ENCODE assay signal across 8 mouse cellular contexts in the genomic region with DNA sequence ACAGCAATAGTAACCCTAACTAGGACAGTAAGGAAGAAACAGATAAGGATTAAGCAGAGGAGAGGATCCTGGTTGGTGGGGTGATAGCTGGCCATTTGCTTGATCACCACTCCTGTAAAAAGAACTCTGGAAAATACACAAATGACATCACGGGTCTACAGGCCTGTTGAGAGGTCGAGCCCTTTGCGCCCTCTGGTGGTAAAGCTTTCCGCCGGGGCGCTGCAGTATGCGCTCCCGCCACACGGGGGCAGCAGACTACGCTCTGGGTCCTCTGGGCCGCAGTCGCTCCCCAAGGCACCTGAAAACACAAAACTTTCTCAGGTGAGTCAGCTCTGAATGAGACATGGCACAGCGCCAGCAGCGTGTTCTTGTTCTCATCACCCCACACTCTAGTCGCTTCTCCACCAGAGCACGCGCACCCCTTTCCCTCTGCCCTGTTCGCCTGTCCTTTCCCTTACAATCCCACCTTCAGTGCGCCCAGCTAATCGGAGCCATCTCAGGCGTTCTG. TPM values are rescaled to one million over a fixed set of nuclear protein-coding genes. Genes with fewer than 3 reads are reported as not detected.
DNase-seq lines count a peak whose midpoint lies in the region; ATAC-seq and TF ChIP-seq lines count a peak whose summit lies in the region.

No protein-coding gene starts in this region.

- peak overlapping the region; percentile 66 for H3K27ac ChIP-seq in bone marrow macrophage, adult 2 months (ENCODE audit: insufficient read depth, low read depth, low read length)
- H3K27ac ChIP-seq in embryonic fibroblast, embryonic 13.5 days (ENCODE audit: insufficient read depth, low read length), result no peak overlapping the region; the same call in 1 of the 2 replicates
- H3K27ac ChIP-seq in heart, embryonic 11.5 days (ENCODE audit: low read depth, low read length), result no peak overlapping the region
- H3K27ac ChIP-seq in kidney, embryonic 16.5 days (ENCODE audit: low read length), result peak overlapping the region; percentile 46; the same call in 1 of the 2 replicates

- H3K4me3 ChIP-seq in bone marrow macrophage, adult 2 months (ENCODE audit: insufficient read depth, low read length), result peak overlapping the region; percentile 21; the same call in 1 of the 2 replicates
- H3K4me3 ChIP-seq in embryonic fibroblast, embryonic 13.5 days (ENCODE audit: insufficient read depth, low read length), result no peak overlapping the region
- H3K4me3 ChIP-seq in heart, embryonic 11.5 days (ENCODE audit: low read depth, low read length), result no peak overlapping the region
- H3K4me3 ChIP-seq in kidney, embryonic 16.5 days (ENCODE audit: low read length), result peak overlapping the region; percentile 14

- H3K36me3 ChIP-seq in heart, embryonic 11.5 days (ENCODE audit: control insufficient read depth, insufficient read depth, low read length), result no peaks in the 10 kb centered on the region
- H3K36me3 ChIP-seq in kidney, embryonic 16.5 days (ENCODE audit: insufficient read depth, low read length), result no peaks in the 10 kb centered on the region

- no peak for TF ChIP-seq POLR2A in bone marrow macrophage, adult 2 months (IDR thresholded peaks at IDR 0.05; ENCODE audit: borderline replicate concordance, low read depth, low read length)
- no peak for TF ChIP-seq POLR2A in embryonic fibroblast, embryonic 13.5 days (IDR thresholded peaks at IDR 0.05; ENCODE audit: low read depth, low read length)

- ATAC-seq in heart, embryonic 11.5 days (replicated peaks; ENCODE audit: insufficient number of reproducible peaks, low FRiP score, low TSS enrichment), result peak; percentile 37; the same call in 1 of the 2 replicates
- ATAC-seq in kidney, embryonic 16.5 days (ENCODE audit: low FRiP score, low TSS enrichment), result peak; percentile 84

- H3K4me1 ChIP-seq in bone marrow macrophage, adult 2 months (ENCODE audit: control insufficient read depth, insufficient read depth, low read length), result peaks cover 13% of the 10 kb centered on the region
- H3K4me1 ChIP-seq in embryonic fibroblast, embryonic 13.5 days (ENCODE audit: control insufficient read depth, insufficient read depth, low read length), result 0 out of 2 replicates have a peak, but pooled peaks cover 6% of the 10 kb centered on the region
- H3K4me1 ChIP-seq in heart, embryonic 11.5 days (ENCODE audit: control insufficient read depth, insufficient read depth, low read length), result peaks cover 5% of the 10 kb centered on the region; the same call in 1 of the 2 replicates
- H3K4me1 ChIP-seq in kidney, embryonic 16.5 days (ENCODE audit: insufficient read depth, low read length), result peaks cover 7% of the 10 kb centered on the region

- 15% methylated on average over 21 of the region's 21 CpGs for WGBS in heart, embryonic 11.5 days (ENCODE audit: insufficient replicate concordance)
- 16% methylated on average over 21 of the region's 21 CpGs for WGBS in kidney, embryonic 16.5 days

- TF ChIP-seq CTCF in bone marrow macrophage, adult 2 months (IDR thresholded peaks at IDR 0.05; ENCODE audit: low read depth, low read length), result peak; percentile 99
- TF ChIP-seq CTCF in embryonic fibroblast, embryonic 13.5 days (IDR thresholded peaks at IDR 0.05; ENCODE audit: borderline replicate concordance, insufficient read depth, low read length), result peak; percentile 99

- H3K27me3 ChIP-seq in heart, embryonic 11.5 days (ENCODE audit: control insufficient read depth, insufficient read depth, low read length), result no peaks in the 10 kb centered on the region
- no peaks in the 10 kb centered on the region for H3K27me3 ChIP-seq in kidney, embryonic 16.5 days (ENCODE audit: insufficient read depth, low read length)

- H3K9me3 ChIP-seq in heart, embryonic 11.5 days (replicated peaks; ENCODE audit: control insufficient read depth, low read length), result no peaks in the 10 kb centered on the region
- no peaks in the 10 kb centered on the region for H3K9me3 ChIP-seq in kidney, embryonic 16.5 days (ENCODE audit: low read length)

- DNase-seq in B cell, adult 2 months, result peak; percentile 96
- DNase-seq in liver, result peak; percentile 82
- DNase-seq in monocyte, adult 2 months (ENCODE audit: low read depth in 1 of 2, low spot score in 2 of 2), result peak; percentile 49 to 87
- peak; percentile 77 to 85 for DNase-seq in spleen, postnatal 14 days (ENCODE audit: low spot score in 2 of 2)

- H3K9ac ChIP-seq in heart, embryonic 11.5 days (ENCODE audit: low read depth, low read length), result no peak overlapping the region; the same call in 1 of the 2 replicates
- no peak overlapping the region; the same call in 1 of the 2 replicates for H3K9ac ChIP-seq in kidney, embryonic 16.5 days (replicated peaks; ENCODE audit: low read length)

- H3K4me2 ChIP-seq in heart, embryonic 11.5 days, result peak overlapping the region; percentile 38
- peak overlapping the region; percentile 42 for H3K4me2 ChIP-seq in kidney, embryonic 16.5 days (replicated peaks; ENCODE audit: low read depth, low read length)

RNA-seq across cellular contexts. Expression of a gene that starts 18.2 kb away (rescaled TPM):
- 10.3 and 12.0 TPM in 2 replicates for polyA plus RNA-seq in bone marrow macrophage, adult 2 months (2012; ENCODE audit: insufficient read depth, insufficient read length, missing spikeins)
- polyA plus RNA-seq in embryonic fibroblast, embryonic 13.5 days (2011; ENCODE audit: insufficient read length, low read depth, missing spikeins), result 33.9 and 36.6 TPM in 2 replicates
- 25.6 and 35.3 TPM in 2 replicates for polyA plus RNA-seq in heart, embryonic 11.5 days (2014; fragmentation: Nextera tagmentation; extraction: Ambion mirVana)
- 26.5 and 29.1 TPM in 2 replicates for polyA plus RNA-seq in kidney, embryonic 16.5 days (2015; fragmentation: Nextera tagmentation; extraction: Ambion mirVana)

RNA-seq across cellular contexts. Expression of a gene that starts 18.3 kb away (rescaled TPM):
- 14.8 and 20.1 TPM in 2 replicates for polyA plus RNA-seq in bone marrow macrophage, adult 2 months (2012; ENCODE audit: insufficient read depth, insufficient read length, missing spikeins)
- 41.3 and 44.4 TPM in 2 replicates for polyA plus RNA-seq in embryonic fibroblast, embryonic 13.5 days (2011; ENCODE audit: insufficient read length, low read depth, missing spikeins)
- 33.9 and 43.0 TPM in 2 replicates for polyA plus RNA-seq in heart, embryonic 11.5 days (2014; fragmentation: Nextera tagmentation; extraction: Ambion mirVana)
- polyA plus RNA-seq in kidney, embryonic 16.5 days (2015; fragmentation: Nextera tagmentation; extraction: Ambion mirVana), result 43.8 and 46.0 TPM in 2 replicates

RNA-seq across cellular contexts. Expression of a gene that starts 21.7 kb away (rescaled TPM):
- polyA plus RNA-seq in bone marrow macrophage, adult 2 months (2012; ENCODE audit: insufficient read depth, insufficient read length, missing spikeins), result 0.11 TPM in 1 of 2 replicates, not detected in the other
- polyA plus RNA-seq in embryonic fibroblast, embryonic 13.5 days (2011; ENCODE audit: insufficient read length, low read depth, missing spikeins), result not detected in 2 replicates
- polyA plus RNA-seq in heart, embryonic 11.5 days (2014; fragmentation: Nextera tagmentation; extraction: Ambion mirVana), result 0.11 and 0.13 TPM in 2 replicates
- polyA plus RNA-seq in kidney, embryonic 16.5 days (2015; fragmentation: Nextera tagmentation; extraction: Ambion mirVana), result 0.37 and 0.66 TPM in 2 replicates

Comparison
In these comparisons a context has a peak if more than half of its experiments do, and no peak if none do; other contexts are left out.
1. H3K27ac ChIP-seq: peak in bone marrow macrophage, adult 2 months (single experiment) and kidney, embryonic 16.5 days (single experiment); none in embryonic fibroblast, embryonic 13.5 days (single experiment) and heart, embryonic 11.5 days (single experiment).
2. H3K4me3 ChIP-seq: peak in bone marrow macrophage, adult 2 months (single experiment) and kidney, embryonic 16.5 days (single experiment); none in embryonic fibroblast, embryonic 13.5 days (single experiment) and heart, embryonic 11.5 days (single experiment).
3. Peak in every context shown above with its lines, with median percentiles within 50 percentile points of each other: DNase-seq.